Mouse (Mus musculus): Measurements from ENCODE around the gene Acvr1.

Gene Acvr1

GRCm38 (mm10) chr2:58523097-58523496 is 43.9 kb downstream of the Acvr1 start:
- in situ Hi-C loops (cut with MboI, MseI), result no loop called here

GRCm38 (mm10) chr2:58521621-58522020 is 45.3 kb downstream of the Acvr1 start:
- in situ Hi-C loops (cut with MboI, MseI), result no loop called here

GRCm38 (mm10) chr2:58520727-58521126 is 46.2 kb downstream of the Acvr1 start:
- in situ Hi-C loops (cut with MboI, MseI), result no loop called here

- in situ Hi-C loops (cut with MboI, MseI), result no loop called here
These were observed 48.4 kb downstream of the Acvr1 start for GRCm38 (mm10) chr2:58518517-58518916.

GRCm38 (mm10) chr2:58516920-58517319 is 50.0 kb downstream of the Acvr1 start:
- in situ Hi-C loops (cut with MboI, MseI), result no loop called here

- in situ Hi-C loops (cut with MboI, MseI), result no loop called here
These were observed 51.0 kb downstream of the Acvr1 start for GRCm38 (mm10) chr2:58516000-58516399.

GRCm38 (mm10) chr2:58514489-58514888 is 52.5 kb downstream of the Acvr1 start:
- in situ Hi-C loops (cut with MboI, MseI), result no loop called here

- in situ Hi-C loops (cut with MboI, MseI), result no loop called here
These were observed 53.7 kb downstream of the Acvr1 start for GRCm38 (mm10) chr2:58513212-58513611.

GRCm38 (mm10) chr2:58510192-58510591 is 56.8 kb downstream of the Acvr1 start:
- in situ Hi-C loops (cut with MboI, MseI), result no loop called here

- in situ Hi-C loops (cut with MboI, MseI), result loop anchor here (10.0 kb wide), 1 partner anchor 1551 kb away; no protein-coding TSS in a partner anchor
These were observed 61.5 kb downstream of the Acvr1 start for GRCm38 (mm10) chr2:58505306-58506090.

GRCm38 (mm10) chr2:58496647-58497410 is 70.1 kb downstream of the Acvr1 start:
- in situ Hi-C loops (cut with MboI, MseI), result no loop called here

- in situ Hi-C loops (cut with MboI, MseI), result no loop called here
These were observed 71.7 kb downstream of the Acvr1 start for GRCm38 (mm10) chr2:58495271-58495670.

- in situ Hi-C loops (cut with MboI, MseI), result no loop called here
These were observed 73.0 kb downstream of the Acvr1 start for GRCm38 (mm10) chr2:58493685-58494635.

GRCm38 (mm10) chr2:58489275-58489674 is 77.7 kb downstream of the Acvr1 start:
- in situ Hi-C loops (cut with MboI, MseI), result no loop called here

- in situ Hi-C loops (cut with MboI, MseI), result no loop called here
These were observed 78.6 kb downstream of the Acvr1 start for GRCm38 (mm10) chr2:58488404-58488803.

- in situ Hi-C loops (cut with MboI, MseI), result no loop called here
These were observed 79.7 kb downstream of the Acvr1 start for GRCm38 (mm10) chr2:58487279-58487560.

- in situ Hi-C loops (cut with MboI, MseI), result no loop called here
These were observed 80.3 kb downstream of the Acvr1 start for GRCm38 (mm10) chr2:58486441-58487278.

- in situ Hi-C loops (cut with MboI, MseI), result no loop called here
These were observed 81.3 kb downstream of the Acvr1 start for GRCm38 (mm10) chr2:58485683-58486082.

GRCm38 (mm10) chr2:58485152-58485551 is 81.8 kb downstream of the Acvr1 start:
- in situ Hi-C loops (cut with MboI, MseI), result no loop called here

GRCm38 (mm10) chr2:58484284-58484965 is 82.5 kb downstream of the Acvr1 start:
- in situ Hi-C loops (cut with MboI, MseI), result no loop called here

All from regulatory T cell (primary cell).